Mouse (Mus musculus) adrenal gland, adult 18-20 months (tissue): Measurements from ENCODE around the gene Scgb1b19. TPM values are rescaled to one million over a fixed set of nuclear protein-coding genes. Genes with fewer than 3 reads are reported as not detected.
"Not testable (repeated sequence)": the region's sequence is repeated elsewhere in the genome, so short reads cannot be mapped to it uniquely, and the experiment has no call there.

Experiments
- DNase-seq, 2 experiments: peaks; one replicate each; pipeline ENCODE4 v3.0.0; 2021 to 2022; ENCODE audit warnings: low spot score in 2 of 2
- long read RNA-seq, 2 experiments: library from polyadenylated mRNA; stranded (forward); transcript quantifications; one replicate each; pipeline ENCODE4 v2.0.0; 2021
- total RNA-seq, 2 experiments: library from RNA; stranded (reverse); gene quantifications; 1 replicate in 1 of 2; 2 replicates in 1 of 2; pipeline ENCODE4 v1.2.3; 2021

Scgb1b19 gene
- total RNA-seq = not detected
- long read RNA-seq, experiment 1 = 0 reads
- long read RNA-seq, experiment 2 = 0 reads

- DNase-seq = not testable (repeated sequence)
These were observed at the start of gene Scgb1b19 for GRCm38 (mm10) chr7:33286991-33287390. Gene Scgb1b19, plus strand, starts transcription at chr7:33287291.

- DNase-seq = not testable (repeated sequence)
These were observed 6.9 kb upstream of the Scgb1b19 start, which contains the start of gene Scgb2b19 for GRCm38 (mm10) chr7:33280238-33280637. Gene Scgb2b19, minus strand, starts transcription at chr7:33280338.

Other genes with a start within 250 kb of the Scgb1b19 start
- not detected for gene Scgb2b17, start 230.7 kb upstream of the Scgb1b19 start, total RNA-seq
- not detected for gene Scgb1b17, start 223.8 kb upstream of the Scgb1b19 start, total RNA-seq
- gene Scgb2b18, start 113.4 kb upstream of the Scgb1b19 start, total RNA-seq = not detected
- gene Scgb1b18, start 101.7 kb upstream of the Scgb1b19 start, total RNA-seq = not detected
- not detected for gene Scgb2b19, start 7.0 kb upstream of the Scgb1b19 start, total RNA-seq
- not detected for gene Scgb2b20, start 79.0 kb downstream of the Scgb1b19 start, total RNA-seq
- gene Scgb1b20, start 85.9 kb downstream of the Scgb1b19 start, total RNA-seq = not detected
- gene Scgb2b21, start 233.2 kb downstream of the Scgb1b19 start, total RNA-seq = not detected